Mouse (Mus musculus) small intestine, adult 2 months (tissue): Measurements from ENCODE around the gene Pnp2.
"Not testable (repeated sequence)": the region's sequence is repeated elsewhere in the genome, so short reads cannot be mapped to it uniquely, and the experiment has no call there.

Experiments used
- CTCF ChIP-seq: fragments of 200-500 bp; IDR thresholded peaks from 2 replicates; pipeline ENCODE4 v1.5.1; 2012; ENCODE audit warnings: low read depth, mild to moderate bottlenecking, control low read depth, inconsistent platforms, low read length, moderate library complexity, mixed read lengths; ENCODE audit not compliant: insufficient replicate concordance, insufficient read length; ENCODE audit errors: extremely low read depth
- POLR2A ChIP-seq: fragments of 200-500 bp; IDR thresholded peaks from 2 replicates; pipeline ENCODE4 v1.6.1; 2012; ENCODE audit warnings: low read depth, mild to moderate bottlenecking, control low read depth, inconsistent platforms, low read length, moderate library complexity

DNA sequence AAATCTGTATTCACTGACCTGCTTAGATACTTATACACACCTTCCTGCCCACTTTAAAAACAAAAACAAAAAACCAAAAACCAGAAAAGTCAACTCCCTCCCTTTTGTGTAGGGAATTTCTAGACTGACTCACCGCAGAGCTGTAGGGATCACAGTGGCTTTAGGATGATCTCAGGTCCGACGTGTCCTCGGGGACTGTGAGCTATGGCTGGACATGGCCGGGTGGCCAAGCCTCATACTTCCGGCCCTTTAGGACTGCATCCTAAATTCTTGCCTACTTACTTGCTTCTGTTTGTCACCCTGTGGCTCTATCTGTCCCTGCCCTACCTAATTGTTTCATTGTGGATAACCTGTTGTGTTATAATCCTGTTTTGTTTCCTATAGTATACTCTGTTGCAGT lies 932 bp downstream of the Pnp2 start:
- TF ChIP-seq POLR2A, CTCF: not testable (repeated sequence)
